Mouse (Mus musculus) lung, adult 2 months (tissue): ENCODE results near the gene Foxs1. TPM values are rescaled to one million over a fixed set of nuclear protein-coding genes. Genes with fewer than 3 reads are reported as not detected.

Source experiments
- DNase-seq: peaks from one replicate; pipeline ENCODE4 v3.0.0; 2022
- H3K4me1 ChIP-seq: fragments of 200-500 bp; 2 replicates; pipeline ENCODE4 v1.6.1; 2011; ENCODE audit warnings: low read length; ENCODE audit not compliant: control insufficient read depth, insufficient read depth
- H3K4me3 ChIP-seq: fragments of 200-500 bp; replicated peaks from 2 replicates; pipeline ENCODE3; 2011; ENCODE audit warnings: low read depth, mild to moderate bottlenecking, control low read depth, low read length; ENCODE audit errors: extremely low read depth
- CTCF ChIP-seq: fragments of 200-500 bp; IDR thresholded peaks from 2 replicates; pipeline ENCODE4 v1.5.1; 2011; ENCODE audit warnings: mild to moderate bottlenecking, low read length, control low read depth; ENCODE audit not compliant: insufficient read depth
- POLR2A ChIP-seq: fragments of 200-500 bp; IDR thresholded peaks from 2 replicates; pipeline ENCODE4 v1.6.1; 2011; ENCODE audit warnings: low read depth, mild to moderate bottlenecking, control low read depth, low read length, borderline replicate concordance; ENCODE audit errors: extremely low read depth
- WGBS: fragments of 180-500 bp; shearing (Covaris S2); methylation state at CpG from one replicate; pipeline ENCODE4 v1.1.7; 2018; 5-methylcytosine and 5-hydroxymethylcytosine counted together
- polyA plus RNA-seq: library from polyadenylated mRNA; depleted of rRNA; stranded (reverse); fragments of >200 nt; gene quantifications from 2 replicates; pipeline ENCODE4 v1.2.3, GENCODE M21; 2012

The Foxs1 gene
- polyA plus RNA-seq, 1 experiment: 11.1 TPM

GRCm38 (mm10) chr2:152916111-152916510, 16.9 kb downstream of the Foxs1 start:
- no peak for TF ChIP-seq POLR2A
- TF ChIP-seq CTCF: no peak
- Histone ChIP-seq H3K4me1 (0 out of 2 replicates have a peak, but pooled peaks cover 4% of the 10 kb centered on the region), H3K4me3 (no peak overlapping the region)
- WGBS: 59% methylated on average over 5 of the region's 5 CpGs
- DNase-seq: no peak

- H3K4me3 ChIP-seq: no peak overlapping the region
- no peak for DNase-seq
- TF ChIP-seq CTCF (no peak), POLR2A (no peak)
- WGBS: 51% methylated on average over 4 of the region's 4 CpGs
- 0 out of 2 replicates have a peak, but pooled peaks cover 4% of the 10 kb centered on the region for H3K4me1 ChIP-seq
Observed at GRCm38 (mm10) chr2:152915453-152915852, 17.6 kb downstream of the Foxs1 start.

- Histone ChIP-seq H3K4me1 (0 out of 2 replicates have a peak, but pooled peaks cover 4% of the 10 kb centered on the region), H3K4me3 (no peak overlapping the region)
- 2% methylated on average over 18 of the region's 18 CpGs for WGBS
- peak; percentile 72 for DNase-seq
- TF ChIP-seq POLR2A (no peak), CTCF (peak; percentile 82)
Observed at GRCm38 (mm10) chr2:152914310-152915120, 18.5 kb downstream of the Foxs1 start.

- no peak overlapping the region for H3K4me3 ChIP-seq
- WGBS: 45% methylated on average over 7 of the region's 7 CpGs
- TF ChIP-seq CTCF (no peak), POLR2A (no peak)
Observed at GRCm38 (mm10) chr2:152913471-152913870, 19.5 kb downstream of the Foxs1 start.

GRCm38 (mm10) chr2:152911432-152911831, 21.6 kb downstream of the Foxs1 start:
- 28% methylated on average over 6 of the region's 6 CpGs for WGBS
- no peak for DNase-seq
- TF ChIP-seq POLR2A: no peak
- no peak for TF ChIP-seq CTCF
- Histone ChIP-seq H3K4me1 (peaks cover 4% of the 10 kb centered on the region; the same call in 1 of the 2 replicates), H3K4me3 (no peak overlapping the region)

More at GRCm38 (mm10) chr2:152913471-152913870, 19.5 kb downstream of the Foxs1 start:
- no peak for DNase-seq
- 0 out of 2 replicates have a peak, but pooled peaks cover 4% of the 10 kb centered on the region for H3K4me1 ChIP-seq

GRCm38 (mm10) chr2:152911031-152911430, 22.0 kb downstream of the Foxs1 start, which contains the start of gene Mylk2:
Gene Mylk2, plus strand, starts transcription at chr2:152911352.
- 20% methylated on average over 12 of the region's 12 CpGs for WGBS
- TF ChIP-seq CTCF: no peak
- no peak for TF ChIP-seq POLR2A
- no peak within 1 kb of the TSS for H3K4me3 ChIP-seq
- H3K4me1 ChIP-seq: peaks cover 4% of the 10 kb centered on the region; the same call in 1 of the 2 replicates
- DNase-seq: no peak

GRCm38 (mm10) chr2:152909848-152910247, 23.2 kb downstream of the Foxs1 start:
- 63% methylated on average over 6 of the region's 6 CpGs for WGBS
- TF ChIP-seq POLR2A (no peak), CTCF (no peak)
- H3K4me1 ChIP-seq: peaks cover 2% of the 10 kb centered on the region; the same call in 1 of the 2 replicates
- no peak overlapping the region for H3K4me3 ChIP-seq
- no peak for DNase-seq

- DNase-seq: no peak
- Histone ChIP-seq H3K4me1 (no peaks in the 10 kb centered on the region; the same call in 1 of the 2 replicates), H3K4me3 (no peak overlapping the region)
- no peak for TF ChIP-seq POLR2A
- no peak for TF ChIP-seq CTCF
- WGBS: 51% methylated on average over 14 of the region's 14 CpGs
Observed at GRCm38 (mm10) chr2:152907114-152907943, 25.7 kb downstream of the Foxs1 start.

- Histone ChIP-seq H3K4me1 (no peaks in the 10 kb centered on the region; the same call in 1 of the 2 replicates), H3K4me3 (no peak overlapping the region)
- TF ChIP-seq POLR2A (no peak), CTCF (no peak)
- no peak for DNase-seq
- WGBS: 56% methylated on average over 9 of the region's 9 CpGs
Observed at GRCm38 (mm10) chr2:152906274-152907037, 26.6 kb downstream of the Foxs1 start.
